Mouse (Mus musculus) adrenal gland, postnatal 4 days (tissue): ENCODE measurements at regions not wholly inside any gene's neighbourhood (a gene's known extent, or its start where the extent isn't known, plus 50 kb on each side); places are given as distances from the start of the nearest gene placed in this dataset.
"Not testable (repeated sequence)": the region's sequence is repeated elsewhere in the genome, so short reads cannot be mapped to it uniquely, and the experiment has no call there.

ENCODE experiments used
- DNase-seq, 2 experiments: peaks; one replicate each; pipeline ENCODE4 v3.0.0; 2021 to 2022; ENCODE audit warnings: low spot score in 2 of 2, mixed read lengths in 2 of 2

- DNase-seq: not testable (repeated sequence)
Observed at GRCm38 (mm10) chr10:55485396-55486025, 621.2 kb upstream of the Msl3l2 start.

GRCm38 (mm10) chr10:55522706-55523105 is 584.0 kb upstream of the Msl3l2 start:
- no peak for DNase-seq

GRCm38 (mm10) chr10:55537410-55537809 is 569.3 kb upstream of the Msl3l2 start:
- no peak for DNase-seq

DNA sequence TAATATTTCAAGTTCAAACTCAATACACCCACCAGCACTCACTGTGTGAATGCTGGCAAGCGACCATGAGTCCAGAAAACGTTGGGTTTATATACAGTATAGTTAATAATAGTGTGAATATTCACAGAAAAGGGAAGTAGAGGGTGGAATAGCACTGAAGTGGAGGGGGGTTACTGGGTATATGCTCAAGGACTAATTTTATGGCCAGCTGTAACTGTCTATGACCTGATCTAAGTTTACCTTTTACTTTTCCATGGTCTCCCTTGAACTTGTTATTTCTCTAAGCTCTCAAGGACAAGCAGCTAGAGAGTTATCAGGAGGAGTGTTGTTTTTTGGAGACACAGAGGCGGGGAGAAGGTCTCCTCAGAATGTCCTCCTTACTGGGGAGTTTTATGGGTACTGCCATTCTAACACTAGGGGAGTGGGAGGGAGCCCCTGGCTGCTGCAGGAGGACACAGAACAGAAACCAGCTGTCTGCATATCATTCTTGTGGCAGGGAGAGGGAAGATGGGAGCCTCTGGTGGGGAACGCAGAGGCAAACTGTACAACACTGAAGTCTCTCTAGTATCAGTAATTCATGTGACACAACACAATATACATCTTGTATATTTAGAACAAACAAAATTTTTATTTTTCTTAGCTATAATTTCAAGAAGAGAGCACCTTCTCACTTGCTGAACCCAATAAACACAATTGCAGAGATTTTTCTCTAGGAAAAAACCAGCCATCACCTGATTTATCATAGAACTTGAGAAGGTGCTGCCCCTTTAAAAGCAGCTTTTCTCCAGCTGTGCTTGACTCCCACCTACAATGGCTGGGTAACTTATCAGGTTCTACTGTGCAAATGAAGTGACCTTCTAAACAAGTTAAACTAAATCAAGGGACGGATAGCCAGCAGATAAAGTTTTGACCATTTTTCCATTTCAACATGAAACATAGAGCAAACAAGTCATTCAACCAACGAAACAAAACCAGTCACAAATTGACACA is 560.0 kb upstream of the Msl3l2 start:
- DNase-seq: no peak

GRCm38 (mm10) chr10:55564961-55565360 is 541.8 kb upstream of the Msl3l2 start:
- no peak for DNase-seq

DNA sequence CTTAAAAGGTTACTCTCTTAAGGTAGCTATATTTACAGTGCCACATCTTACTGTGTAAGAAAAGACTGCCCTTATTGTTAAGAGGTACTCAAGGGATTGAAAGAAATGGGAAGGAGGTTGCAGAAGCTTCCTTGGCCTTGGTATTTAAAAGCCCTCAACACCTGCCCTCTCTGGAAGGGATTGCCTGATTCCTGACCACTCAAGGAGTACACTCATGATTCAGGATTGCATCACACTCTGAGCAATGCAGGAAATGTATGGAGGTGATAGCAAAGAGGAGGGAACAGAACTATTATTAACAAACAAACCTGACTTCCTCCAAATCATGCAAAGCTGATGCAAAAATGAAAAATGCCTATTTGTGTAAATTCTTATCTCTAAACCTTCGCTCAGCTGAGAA is 534.0 kb upstream of the Msl3l2 start:
- no peak for DNase-seq

GRCm38 (mm10) chr10:55591013-55591412 is 515.7 kb upstream of the Msl3l2 start:
- peak in 1 of 2 experiments; percentile 15 for DNase-seq

GRCm38 (mm10) chr10:55591896-55592295 is 514.8 kb upstream of the Msl3l2 start:
- DNase-seq: no peak

- no peak for DNase-seq
Observed at GRCm38 (mm10) chr10:55624566-55625287, 482.0 kb upstream of the Msl3l2 start.

- no peak for DNase-seq
Observed at GRCm38 (mm10) chr10:55641332-55641731, 465.4 kb upstream of the Msl3l2 start.
